Mouse (Mus musculus) hindbrain, embryonic 10.5 days (tissue): ENCODE measurements around the gene Plekhn1. TPM values are rescaled to one million over a fixed set of nuclear protein-coding genes. Genes with fewer than 3 reads are reported as not detected.

Experiments
- DNase-seq: peaks from one replicate; pipeline ENCODE4 v3.0.0-alpha.2; 2017; ENCODE audit warnings: low spot score
- H3K27ac ChIP-seq: fragments of 300-500 bp; sonication (generic); 2 replicates; pipeline ENCODE4 v1.5.1; 2016; ENCODE audit warnings: mild to moderate bottlenecking, moderate library complexity
- H3K27me3 ChIP-seq: fragments of 300-500 bp; sonication (generic); 2 replicates; pipeline ENCODE4 v1.6.1; 2016; ENCODE audit warnings: mild to moderate bottlenecking; ENCODE audit not compliant: poor library complexity, insufficient read depth, severe bottlenecking
- H3K36me3 ChIP-seq: fragments of 300-500 bp; sonication (generic); 2 replicates; pipeline ENCODE4 v1.6.1; 2016; ENCODE audit warnings: mild to moderate bottlenecking, moderate library complexity
- H3K4me1 ChIP-seq: fragments of 300-500 bp; sonication (generic); replicated peaks from 2 replicates; pipeline ENCODE4 v1.6.1; 2016; ENCODE audit warnings: mild to moderate bottlenecking
- H3K4me3 ChIP-seq: fragments of 300-500 bp; sonication (generic); 2 replicates; pipeline ENCODE4 v1.5.1; 2016; ENCODE audit warnings: mild to moderate bottlenecking, moderate library complexity
- H3K9me3 ChIP-seq: fragments of 300-500 bp; sonication (generic); 2 replicates; pipeline ENCODE4 v1.6.1; 2016; ENCODE audit warnings: mild to moderate bottlenecking, moderate library complexity
- WGBS: fragments of 180-500 bp; shearing (Covaris S2); methylation state at CpG from one replicate; pipeline ENCODE4 v1.1.7; 2016; 5-methylcytosine and 5-hydroxymethylcytosine counted together
- polyA plus RNA-seq: library from polyadenylated mRNA; unstranded; fragments of >200 nt; fragmentation: Nextera tagmentation; extraction: Ambion mirVana; gene quantifications from 2 replicates; pipeline ENCODE4 v1.2.1, GENCODE M21; 2016

The Plekhn1 gene
- polyA plus RNA-seq, 1 experiment from 2014 or later: 23.0 TPM

DNA sequence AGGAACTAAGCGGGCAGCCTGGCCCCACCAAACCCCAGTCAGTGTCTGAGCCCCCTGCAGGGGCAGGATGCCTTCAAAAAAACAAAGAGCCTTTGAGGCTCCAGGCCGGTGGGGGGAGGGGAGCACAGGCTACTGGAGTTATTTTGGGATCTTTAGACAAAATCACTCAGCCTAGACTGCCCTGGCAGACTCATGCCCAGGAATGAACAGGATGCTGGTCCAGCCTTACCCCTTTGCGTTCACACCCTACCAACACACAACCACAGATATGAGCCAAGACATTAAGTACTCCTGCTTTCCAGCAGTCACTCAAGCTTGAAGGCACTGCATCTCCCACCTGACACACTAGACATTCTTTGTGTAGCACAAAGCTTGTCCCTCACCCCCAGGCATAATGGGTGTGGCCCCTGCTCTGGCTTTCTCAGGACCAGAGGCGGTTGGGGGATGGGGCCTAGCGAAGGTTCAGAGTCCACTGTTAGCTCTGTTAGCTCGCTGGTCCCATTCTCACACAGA, 45.8 kb downstream of the Plekhn1 start:
- DNase-seq: peak; percentile 76
- WGBS: 8% methylated on average over 6 of the region's 6 CpGs
- Histone ChIP-seq H3K27me3 (no peaks in the 10 kb centered on the region), H3K4me3 (peak overlapping the region; percentile 27), H3K27ac (peak overlapping the region; percentile 90), H3K9me3 (no peaks in the 10 kb centered on the region), H3K36me3 (peaks cover 68% of the 10 kb centered on the region), H3K4me1 (peaks cover 98% of the 10 kb centered on the region)

DNA sequence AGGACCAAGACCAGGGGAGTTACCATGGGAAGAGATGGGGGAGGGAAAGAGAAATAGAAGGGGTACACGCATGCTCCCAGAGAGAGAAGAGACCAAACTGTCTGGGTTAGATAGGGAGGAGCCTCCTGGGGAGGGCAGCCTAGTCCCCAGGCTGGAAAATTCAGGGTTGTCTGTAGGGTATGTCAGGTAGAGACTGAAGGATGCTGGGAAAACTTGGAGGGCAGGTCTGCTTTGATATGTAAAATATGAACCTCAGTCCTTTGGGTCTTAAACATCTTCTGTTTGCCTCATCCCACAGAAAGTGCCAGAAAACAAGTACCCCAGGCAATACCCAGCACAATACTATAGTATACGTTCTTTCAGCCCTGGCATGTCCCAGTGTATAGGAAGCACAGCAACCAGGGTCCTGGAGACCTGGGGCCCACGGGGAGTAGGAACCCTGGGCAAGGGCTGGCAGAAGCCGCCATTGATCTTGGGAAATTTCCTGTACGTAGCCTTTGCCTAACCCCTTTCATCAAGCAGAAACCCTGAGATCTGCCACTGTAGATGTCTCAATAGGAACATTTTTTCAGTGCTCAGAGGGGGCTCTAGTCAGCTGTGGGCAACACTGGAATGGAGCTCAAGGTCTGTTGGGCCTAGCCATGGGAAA, 46.4 kb downstream of the Plekhn1 start:
- Histone ChIP-seq H3K4me3 (peak overlapping the region; percentile 27), H3K4me1 (peaks cover 98% of the 10 kb centered on the region), H3K9me3 (no peaks in the 10 kb centered on the region), H3K27ac (peak overlapping the region; percentile 90), H3K36me3 (peaks cover 68% of the 10 kb centered on the region), H3K27me3 (no peaks in the 10 kb centered on the region)
- 29% methylated on average over 5 of the region's 5 CpGs for WGBS
- no peak for DNase-seq

GRCm38 (mm10) chr4:156185950-156186850, 48.5 kb downstream of the Plekhn1 start:
- H3K27ac ChIP-seq: peak overlapping the region; percentile 90
- H3K36me3 ChIP-seq: peaks cover 68% of the 10 kb centered on the region
- no peaks in the 10 kb centered on the region for H3K27me3 ChIP-seq
- peaks cover 83% of the 10 kb centered on the region for H3K4me1 ChIP-seq
- 4% methylated on average over 31 of the region's 31 CpGs for WGBS
- no peaks in the 10 kb centered on the region for H3K9me3 ChIP-seq
- peak; percentile 71 for DNase-seq
- peak overlapping the region; percentile 52 for H3K4me3 ChIP-seq

DNA sequence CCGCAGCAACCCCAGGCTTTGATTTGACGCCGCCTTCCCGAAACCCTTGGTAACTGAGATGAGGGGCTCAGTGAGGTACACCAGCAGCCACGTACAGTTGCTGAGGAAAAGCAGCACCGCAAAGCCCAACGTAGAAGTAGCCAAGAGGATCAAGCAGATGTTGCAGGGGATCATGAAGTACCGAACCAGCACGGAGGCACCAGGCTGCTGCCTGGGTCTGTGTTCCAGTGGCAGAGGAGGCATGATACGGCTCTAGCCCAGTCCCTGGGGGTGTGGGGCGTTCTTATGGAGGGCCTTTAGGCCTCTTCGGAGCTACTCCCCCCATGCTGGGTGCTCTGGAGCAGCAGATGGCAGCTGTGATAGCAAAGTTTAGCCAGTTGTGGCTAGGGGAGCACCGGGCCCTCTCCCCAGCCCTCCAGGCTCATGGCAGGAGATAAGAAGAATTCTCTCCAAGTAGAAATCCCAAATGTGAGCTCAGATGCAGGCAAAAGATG, 49.2 kb downstream of the Plekhn1 start:
- peaks cover 76% of the 10 kb centered on the region for H3K4me1 ChIP-seq
- H3K9me3 ChIP-seq: no peaks in the 10 kb centered on the region
- peak overlapping the region; percentile 90 for H3K27ac ChIP-seq
- H3K4me3 ChIP-seq: peak overlapping the region; percentile 52
- 65% methylated on average over 13 of the region's 13 CpGs for WGBS
- peaks cover 68% of the 10 kb centered on the region for H3K36me3 ChIP-seq
- no peak for DNase-seq
- H3K27me3 ChIP-seq: no peaks in the 10 kb centered on the region

DNA sequence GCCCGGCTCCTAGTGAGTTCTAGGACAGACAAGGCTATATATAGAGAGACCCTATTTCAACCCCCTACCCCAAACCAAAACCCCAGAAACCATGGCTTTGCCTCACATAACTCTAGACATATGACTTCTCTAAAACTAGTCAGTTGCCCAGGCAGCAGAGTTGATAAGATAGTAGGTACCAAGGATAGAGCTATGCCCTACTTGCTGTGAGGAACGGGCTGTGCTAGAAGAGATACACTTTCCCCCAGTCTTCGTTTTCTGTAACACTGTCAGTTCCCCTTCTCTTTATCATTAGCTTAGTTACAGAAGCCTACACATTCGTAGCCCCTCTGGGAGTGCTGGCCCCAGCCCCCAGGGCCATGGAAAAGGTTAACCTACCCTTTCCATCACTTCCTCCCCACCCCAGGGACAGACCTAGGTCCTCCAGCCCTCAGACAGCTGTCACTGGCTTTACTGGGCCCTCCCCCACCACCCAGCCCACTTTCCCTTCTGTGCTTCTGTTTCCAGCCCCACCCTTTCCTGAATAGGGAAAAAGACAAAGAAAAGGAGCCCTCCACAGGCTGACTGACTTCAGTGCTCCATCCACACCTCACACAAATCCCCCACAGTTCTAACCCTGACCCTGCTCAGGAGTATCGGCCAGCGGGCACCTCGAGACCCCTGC, 50.2 kb downstream of the Plekhn1 start:
- H3K27me3 ChIP-seq: no peaks in the 10 kb centered on the region
- peak overlapping the region; percentile 52 for H3K4me3 ChIP-seq
- no peaks in the 10 kb centered on the region for H3K9me3 ChIP-seq
- H3K4me1 ChIP-seq: peaks cover 65% of the 10 kb centered on the region
- H3K27ac ChIP-seq: peak overlapping the region; percentile 90
- peaks cover 69% of the 10 kb centered on the region for H3K36me3 ChIP-seq
- no peak for DNase-seq
- WGBS: 82% methylated on average over 7 of the region's 7 CpGs

DNA sequence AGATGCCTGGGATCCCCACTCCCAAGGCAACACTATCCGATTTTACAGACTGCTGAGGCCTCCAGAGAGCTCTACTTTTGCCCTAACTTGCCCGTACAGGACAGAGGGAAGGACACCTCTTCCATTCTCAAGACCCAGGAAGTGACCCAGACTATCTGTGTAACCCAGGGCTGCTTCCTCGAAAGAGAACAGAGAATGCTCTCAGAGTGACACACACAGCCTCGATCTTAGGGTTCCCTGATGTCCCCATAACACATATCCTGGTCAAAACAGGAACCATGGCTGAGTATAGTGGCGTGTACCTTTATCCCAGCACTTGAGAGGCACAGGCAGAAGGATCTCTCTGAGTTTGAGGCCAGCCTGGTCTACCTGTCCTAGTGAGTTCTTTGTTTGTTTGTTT, 50.9 kb downstream of the Plekhn1 start:
- DNase-seq: no peak
- Histone ChIP-seq H3K27ac (no peak overlapping the region), H3K4me3 (peak overlapping the region; percentile 52), H3K9me3 (no peaks in the 10 kb centered on the region), H3K4me1 (peaks cover 59% of the 10 kb centered on the region), H3K27me3 (no peaks in the 10 kb centered on the region), H3K36me3 (peaks cover 75% of the 10 kb centered on the region)
- 90% methylated on average over 5 of the region's 5 CpGs for whole genome bisulfite sequencing

DNA sequence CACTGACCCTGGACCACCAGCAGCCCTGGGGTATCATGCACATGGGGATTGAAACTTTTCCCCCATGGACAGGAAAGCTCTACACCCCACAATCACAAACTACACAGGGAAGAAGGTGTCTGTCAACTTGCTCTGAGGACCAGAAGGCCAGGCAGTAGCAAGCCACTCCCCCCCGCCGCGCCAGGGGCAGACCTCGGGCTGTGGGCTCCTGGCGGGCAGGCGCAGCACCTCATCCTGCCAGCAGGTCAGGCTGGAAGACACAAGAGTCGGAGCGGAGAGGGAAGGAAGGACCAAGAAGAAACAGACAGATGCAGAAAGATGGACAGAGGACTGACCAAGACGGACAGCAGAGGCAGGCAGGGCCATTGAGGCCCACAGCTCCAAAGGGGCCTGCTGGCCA, 57.0 kb downstream of the Plekhn1 start:
- no peak for DNase-seq
- Histone ChIP-seq H3K9me3 (no peaks in the 10 kb centered on the region), H3K4me3 (no peak overlapping the region), H3K36me3 (peaks cover 100% of the 10 kb centered on the region), H3K4me1 (no peaks in the 10 kb centered on the region), H3K27ac (no peak overlapping the region), H3K27me3 (no peaks in the 10 kb centered on the region)
- 95% methylated on average over 9 of the region's 9 CpGs for WGBS

DNA sequence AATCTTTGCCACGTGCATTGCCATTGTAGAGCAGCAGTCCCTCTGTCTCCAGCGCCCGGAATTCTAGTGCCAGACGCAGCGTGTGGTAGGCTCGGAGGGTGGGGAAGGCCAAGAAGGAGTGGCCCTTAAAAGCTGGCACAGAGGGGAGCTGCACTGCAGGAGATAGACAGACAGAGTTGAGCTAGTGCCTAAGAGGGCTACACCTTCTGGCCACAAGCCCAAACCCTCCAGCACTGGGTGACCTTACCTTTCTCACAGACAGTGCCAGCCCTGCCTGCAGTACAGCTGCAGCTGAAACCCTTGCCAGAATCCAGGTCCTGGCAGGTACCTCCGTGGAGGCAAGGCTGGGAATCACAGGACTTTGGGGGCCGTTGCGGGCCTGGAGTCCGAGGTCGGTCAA, 62.8 kb downstream of the Plekhn1 start:
- 97% methylated on average over 11 of the region's 11 CpGs for WGBS
- Histone ChIP-seq H3K4me3 (no peak overlapping the region), H3K36me3 (peaks cover 100% of the 10 kb centered on the region), H3K9me3 (no peaks in the 10 kb centered on the region), H3K27ac (no peak overlapping the region), H3K4me1 (no peaks in the 10 kb centered on the region), H3K27me3 (no peaks in the 10 kb centered on the region)
- no peak for DNase-seq

Other genes starting within 250 kb of the Plekhn1 start
- gene B3galt6, start 242.2 kb downstream of the Plekhn1 start, polyA plus RNA-seq: 13.8 and 17.2 TPM in 2 replicates
- gene Sdf4, start 242.0 kb downstream of the Plekhn1 start, polyA plus RNA-seq: 131 and 135 TPM in 2 replicates
- gene Tnfrsf4, start 221.0 kb downstream of the Plekhn1 start, polyA plus RNA-seq: 0.30 and 1.3 TPM in 2 replicates
- 1.3 and 1.4 TPM in 2 replicates for gene Tnfrsf18, start 208.7 kb downstream of the Plekhn1 start, polyA plus RNA-seq
- gene Ttll10, start 175.4 kb downstream of the Plekhn1 start, polyA plus RNA-seq: 0.27 and 0.30 TPM in 2 replicates
- 62.3 and 72.7 TPM in 2 replicates for gene 9430015G10Rik, start 124.9 kb downstream of the Plekhn1 start, polyA plus RNA-seq
- gene Rnf223, start 104.3 kb downstream of the Plekhn1 start, polyA plus RNA-seq: 0.71 and 0.75 TPM in 2 replicates
- 72.6 and 85.8 TPM in 2 replicates for gene Agrn, start 37.4 kb downstream of the Plekhn1 start, polyA plus RNA-seq
- gene Isg15, start 34.0 kb downstream of the Plekhn1 start, polyA plus RNA-seq: 0.50 TPM in 1 of 2 replicates, not detected in the other
- 4.3 and 7.0 TPM in 2 replicates for gene AW011738, start 31.6 kb downstream of the Plekhn1 start, polyA plus RNA-seq
- gene Perm1, start 19.0 kb downstream of the Plekhn1 start, polyA plus RNA-seq: 1.2 and 1.8 TPM in 2 replicates
- gene Noc2l, start 1.2 kb upstream of the Plekhn1 start, polyA plus RNA-seq: 91.4 and 108 TPM in 2 replicates
- 2.1 and 2.7 TPM in 2 replicates for gene Samd11, start 20.8 kb upstream of the Plekhn1 start, polyA plus RNA-seq
- gene Vmn2r-ps159, start 96.2 kb upstream of the Plekhn1 start, polyA plus RNA-seq: not detected in 2 replicates